Mouse (Mus musculus): ENCODE data around the gene Kif1c.

Kif1c gene

GRCm38 (mm10) chr11:70697376-70697775 lies 3.0 kb upstream of the Kif1c start:
- DNase-seq (ENCODE audit: low read depth, low spot score), result peak; percentile 31

GRCm38 (mm10) chr11:70699051-70699450 lies 1.3 kb upstream of the Kif1c start:
- DNase-seq (ENCODE audit: low read depth, low spot score), result no peak

GRCm38 (mm10) chr11:70700613-70701012 lies 265 bp downstream of the Kif1c start:
- DNase-seq (ENCODE audit: low read depth, low spot score), result peak; percentile 62

GRCm38 (mm10) chr11:70701221-70701955 lies 1.0 kb downstream of the Kif1c start:
- DNase-seq (ENCODE audit: low read depth, low spot score), result peak; percentile 47

- no peak for DNase-seq (ENCODE audit: low read depth, low spot score)
Observed at GRCm38 (mm10) chr11:70701984-70702733, 1.8 kb downstream of the Kif1c start.

GRCm38 (mm10) chr11:70702781-70703180 lies 2.4 kb downstream of the Kif1c start:
- DNase-seq (ENCODE audit: low read depth, low spot score), result no peak

GRCm38 (mm10) chr11:70706127-70706526 lies 5.8 kb downstream of the Kif1c start:
- no peak for DNase-seq (ENCODE audit: low read depth, low spot score)

GRCm38 (mm10) chr11:70711026-70711425 lies 10.7 kb downstream of the Kif1c start:
- no peak for DNase-seq (ENCODE audit: low read depth, low spot score)

GRCm38 (mm10) chr11:70713222-70713621 lies 12.9 kb downstream of the Kif1c start:
- DNase-seq (ENCODE audit: low read depth, low spot score), result no peak

- DNase-seq (ENCODE audit: low read depth, low spot score), result no peak
Observed at GRCm38 (mm10) chr11:70715832-70716231, 15.5 kb downstream of the Kif1c start.

GRCm38 (mm10) chr11:70718481-70718880 lies 18.1 kb downstream of the Kif1c start:
- no peak for DNase-seq (ENCODE audit: low read depth, low spot score)

- DNase-seq (ENCODE audit: low read depth, low spot score), result no peak
Observed at GRCm38 (mm10) chr11:70720567-70720966, 20.2 kb downstream of the Kif1c start.

- DNase-seq (ENCODE audit: low read depth, low spot score), result no peak
Observed at GRCm38 (mm10) chr11:70721072-70721471, 20.7 kb downstream of the Kif1c start.

GRCm38 (mm10) chr11:70724706-70725105 lies 24.4 kb downstream of the Kif1c start:
- no peak for DNase-seq (ENCODE audit: low read depth, low spot score)

GRCm38 (mm10) chr11:70726585-70726984 lies 26.2 kb downstream of the Kif1c start:
- no peak for DNase-seq (ENCODE audit: low read depth, low spot score)

- no peak for DNase-seq (ENCODE audit: low read depth, low spot score)
Observed at GRCm38 (mm10) chr11:70727385-70727784, 27.0 kb downstream of the Kif1c start.

- DNase-seq (ENCODE audit: low read depth, low spot score), result no peak
Observed at GRCm38 (mm10) chr11:70730427-70731038, 30.2 kb downstream of the Kif1c start.

GRCm38 (mm10) chr11:70731178-70731577 lies 30.8 kb downstream of the Kif1c start:
- no peak for DNase-seq (ENCODE audit: low read depth, low spot score)

GRCm38 (mm10) chr11:70733256-70733655 lies 32.9 kb downstream of the Kif1c start:
- no peak for DNase-seq (ENCODE audit: low read depth, low spot score)

- no peak for DNase-seq (ENCODE audit: low read depth, low spot score)
Observed at GRCm38 (mm10) chr11:70737749-70738148, 37.4 kb downstream of the Kif1c start.

- no peak for DNase-seq (ENCODE audit: low read depth, low spot score)
Observed at GRCm38 (mm10) chr11:70741603-70742002, 41.3 kb downstream of the Kif1c start.

- DNase-seq (ENCODE audit: low read depth, low spot score), result no peak
Observed at GRCm38 (mm10) chr11:70742117-70742516, 41.8 kb downstream of the Kif1c start.

Measured in R1 (cell line).